Mouse (Mus musculus) MEL (cell line): ENCODE results near the gene Yif1a. TPM values are rescaled to one million over a fixed set of nuclear protein-coding genes. Genes with fewer than 3 reads are reported as not detected.

Experiments used
- DNase-seq: peaks from one replicate; pipeline ENCODE4 v3.0.0; 2011; ENCODE audit warnings: low read depth, low spot score
- H3K27ac ChIP-seq: 2 replicates; pipeline ENCODE4 v1.5.1; 2012; ENCODE audit warnings: low read depth, mild to moderate bottlenecking, control low read depth, low read length, moderate library complexity; ENCODE audit not compliant: control insufficient read depth
- H3K27me3 ChIP-seq, 2 experiments: fragments of 150-350 bp in 1 of 2; sonication (generic) in 1 of 2; 2 replicates each; pipeline ENCODE4 v1.6.1; 2012; ENCODE audit warnings: low read length in 2 of 2, mild to moderate bottlenecking in 2 of 2, improper control_type of control experiment in 1 of 2, moderate library complexity in 1 of 2; ENCODE audit not compliant: insufficient read depth in 2 of 2, control insufficient read depth in 1 of 2
- H3K36me3 ChIP-seq, 2 experiments: 2 replicates each; pipeline ENCODE4 v1.6.1; 2012 to 2014; ENCODE audit warnings: low read length in 2 of 2, improper control_type of control experiment in 1 of 2, inconsistent platforms in 1 of 2, mild to moderate bottlenecking in 1 of 2; ENCODE audit not compliant: insufficient read depth in 2 of 2, control insufficient read depth in 1 of 2
- H3K4me1 ChIP-seq, 2 experiments: fragments of 150-350 bp in 1 of 2; sonication (generic) in 1 of 2; 2 replicates each; pipeline ENCODE4 v1.6.1; 2012; ENCODE audit warnings: low read length in 2 of 2, improper control_type of control experiment in 1 of 2, mild to moderate bottlenecking in 1 of 2; ENCODE audit not compliant: insufficient read depth in 2 of 2, control insufficient read depth in 1 of 2
- H3K4me3 ChIP-seq, 2 experiments: fragments of 150-350 bp in 1 of 2; sonication (generic) in 1 of 2; 2 replicates each; pipeline ENCODE4 v1.5.1; 2012; ENCODE audit warnings: low read depth in 2 of 2, low read length in 2 of 2, mild to moderate bottlenecking in 2 of 2, moderate library complexity in 2 of 2, control low read depth in 1 of 2, improper control_type of control experiment in 1 of 2; ENCODE audit not compliant: control insufficient read depth in 1 of 2, insufficient read depth in 1 of 2
- H3K79me2 ChIP-seq: 2 replicates; pipeline ENCODE4 v1.6.1; 2012; ENCODE audit warnings: mild to moderate bottlenecking, low read length, moderate library complexity; ENCODE audit not compliant: control insufficient read depth, poor library complexity, insufficient read depth
- H3K9ac ChIP-seq: 2 replicates; pipeline ENCODE4 v1.6.1; 2012; ENCODE audit warnings: low read depth, mild to moderate bottlenecking, control low read depth, low read length, moderate library complexity; ENCODE audit not compliant: control insufficient read depth, poor library complexity, severe bottlenecking
- H3K9me3 ChIP-seq: fragments of 150-350 bp; sonication (generic); replicated peaks from 2 replicates; pipeline ENCODE4 v1.6.1; 2012; ENCODE audit warnings: mild to moderate bottlenecking, low read length, improper control_type of control experiment, moderate library complexity; ENCODE audit not compliant: insufficient read depth
- CHD1 ChIP-seq: IDR thresholded peaks from 2 replicates; pipeline ENCODE4 v1.6.1; 2012; ENCODE audit warnings: low read depth, mild to moderate bottlenecking, inconsistent platforms, low read length, improper control_type of control experiment
- CHD2 ChIP-seq: IDR thresholded peaks from 2 replicates; pipeline ENCODE4 v1.6.1; 2011; ENCODE audit warnings: low read length, improper control_type of control experiment
- CTCF ChIP-seq, 3 experiments: IDR thresholded peaks in 2 of 3; conservative IDR thresholded peaks in 1 of 3; 2 replicates each; pipeline ENCODE4 v1.5.1; 2011 to 2012; ENCODE audit warnings: low read length in 3 of 3, low read depth in 2 of 3, mild to moderate bottlenecking in 2 of 3, improper control_type of control experiment in 1 of 3, inconsistent platforms in 1 of 3, mixed read lengths in 1 of 3, moderate library complexity in 1 of 3; ENCODE audit not compliant: control insufficient read depth in 1 of 3, insufficient read depth in 1 of 3, poor library complexity in 1 of 3, severe bottlenecking in 1 of 3
- ELF1 ChIP-seq: IDR thresholded peaks from 2 replicates; pipeline ENCODE4 v1.6.1; 2014; ENCODE audit warnings: low read depth, mild to moderate bottlenecking, inconsistent platforms, low read length, improper control_type of control experiment, moderate library complexity
- ETS1 ChIP-seq: IDR thresholded peaks from 2 replicates; pipeline ENCODE4 v1.6.1; 2012; ENCODE audit warnings: low read depth, mild to moderate bottlenecking, inconsistent platforms, low read length, improper control_type of control experiment, moderate library complexity
- GABPA ChIP-seq: IDR thresholded peaks from 2 replicates; pipeline ENCODE4 v1.6.1; 2012; ENCODE audit warnings: low read depth, mild to moderate bottlenecking, inconsistent platforms, low read length, improper control_type of control experiment, moderate library complexity
- GATA1 ChIP-seq: IDR thresholded peaks from 2 replicates; pipeline ENCODE4 v1.6.1; 2011; ENCODE audit warnings: low read depth, low read length, improper control_type of control experiment
- HCFC1 ChIP-seq: IDR thresholded peaks from 2 replicates; pipeline ENCODE4 v1.6.1; 2012; ENCODE audit warnings: low read depth, mild to moderate bottlenecking, inconsistent platforms, low read length, improper control_type of control experiment, moderate library complexity
- KAT2A ChIP-seq: conservative IDR thresholded peaks from 2 replicates; pipeline ENCODE4 v1.6.1; 2012; ENCODE audit warnings: low read depth, low read length, improper control_type of control experiment, inconsistent platforms
- MAFK ChIP-seq: IDR thresholded peaks from 2 replicates; pipeline ENCODE4 v1.6.1; 2011; ENCODE audit warnings: low read depth, mild to moderate bottlenecking, low read length, improper control_type of control experiment, borderline replicate concordance
- MAX ChIP-seq: IDR thresholded peaks from 2 replicates; pipeline ENCODE4 v1.6.1; 2011; ENCODE audit warnings: low read length, improper control_type of control experiment
- MAZ ChIP-seq: IDR thresholded peaks from 2 replicates; pipeline ENCODE4 v1.6.1; 2012; ENCODE audit warnings: low read depth, mild to moderate bottlenecking, inconsistent platforms, low read length, improper control_type of control experiment
- MXI1 ChIP-seq: IDR thresholded peaks from 2 replicates; pipeline ENCODE4 v1.6.1; 2011; ENCODE audit warnings: mild to moderate bottlenecking, low read depth, low read length, improper control_type of control experiment
- MYC ChIP-seq: IDR thresholded peaks from 2 replicates; pipeline ENCODE4 v1.6.1; 2011; ENCODE audit warnings: low read depth, mild to moderate bottlenecking, low read length, improper control_type of control experiment, moderate library complexity
- NELFE ChIP-seq: IDR thresholded peaks from 2 replicates; pipeline ENCODE4 v1.6.1; 2011; ENCODE audit warnings: low read depth, low read length, improper control_type of control experiment
- NRF1 ChIP-seq: IDR thresholded peaks from 2 replicates; pipeline ENCODE4 v1.6.1; 2014; ENCODE audit warnings: low read depth, mild to moderate bottlenecking, inconsistent platforms, low read length, improper control_type of control experiment, moderate library complexity; ENCODE audit not compliant: poor library complexity, insufficient read depth, severe bottlenecking
- POLR2A ChIP-seq, 2 experiments: IDR thresholded peaks; 2 replicates each; pipeline ENCODE4 v1.6.1; 2011 to 2012; ENCODE audit warnings: low read length in 2 of 2, mild to moderate bottlenecking in 2 of 2, control low read depth in 1 of 2, improper control_type of control experiment in 1 of 2, low read depth in 1 of 2, moderate library complexity in 1 of 2; ENCODE audit not compliant: control insufficient read depth in 1 of 2, insufficient read depth in 1 of 2, poor library complexity in 1 of 2
- POLR2AphosphoS2 ChIP-seq: IDR thresholded peaks from 2 replicates; pipeline ENCODE4 v1.6.1; 2011; ENCODE audit warnings: low read length, improper control_type of control experiment
- RAD21 ChIP-seq: IDR thresholded peaks from 2 replicates; pipeline ENCODE4 v1.6.1; 2011; ENCODE audit warnings: mild to moderate bottlenecking, low read depth, low read length, improper control_type of control experiment
- SIN3A ChIP-seq: IDR thresholded peaks from 2 replicates; pipeline ENCODE4 v1.6.1; 2012; ENCODE audit warnings: low read length, improper control_type of control experiment, inconsistent platforms
- SMC3 ChIP-seq: IDR thresholded peaks from 2 replicates; pipeline ENCODE4 v1.6.1; 2011; ENCODE audit warnings: low read depth, low read length, improper control_type of control experiment
- TBP ChIP-seq: IDR thresholded peaks from 2 replicates; pipeline ENCODE4 v1.8.0; 2011; ENCODE audit warnings: low read depth, low read length, improper control_type of control experiment
- TCF12 ChIP-seq: IDR thresholded peaks from 2 replicates; pipeline ENCODE4 v1.6.1; 2014; ENCODE audit warnings: low read depth, mild to moderate bottlenecking, inconsistent platforms, low read length, improper control_type of control experiment, moderate library complexity
- UBTF ChIP-seq: IDR thresholded peaks from 2 replicates; pipeline ENCODE4 v1.6.1; 2012; ENCODE audit warnings: low read depth, mild to moderate bottlenecking, inconsistent platforms, low read length, improper control_type of control experiment, moderate library complexity, borderline replicate concordance; ENCODE audit not compliant: insufficient read depth
- USF1 ChIP-seq: IDR thresholded peaks from 2 replicates; pipeline ENCODE4 v1.6.1; 2014; ENCODE audit warnings: low read depth, mild to moderate bottlenecking, inconsistent platforms, low read length, improper control_type of control experiment, moderate library complexity
- USF2 ChIP-seq, 2 experiments: IDR thresholded peaks; 2 replicates each; pipeline ENCODE4 v1.6.1; 2011 to 2012; ENCODE audit warnings: improper control_type of control experiment in 2 of 2, low read length in 2 of 2, borderline replicate concordance in 1 of 2, inconsistent platforms in 1 of 2, low read depth in 1 of 2, mild to moderate bottlenecking in 1 of 2; ENCODE audit not compliant: insufficient read depth in 1 of 2
- ZMIZ1 ChIP-seq: IDR thresholded peaks from 2 replicates; pipeline ENCODE4 v1.6.1; 2012; ENCODE audit warnings: low read depth, mild to moderate bottlenecking, inconsistent platforms, low read length, improper control_type of control experiment, moderate library complexity
- ZNF384 ChIP-seq: IDR thresholded peaks from 2 replicates; pipeline ENCODE4 v1.6.1; 2012; ENCODE audit warnings: low read depth, mild to moderate bottlenecking, inconsistent platforms, low read length, improper control_type of control experiment
- polyA plus RNA-seq, 2 experiments: library from polyadenylated mRNA; stranded (reverse) in 1 of 2; unstranded in 1 of 2; fragments of >175 nt in 1 of 2; fragments of >200 nt in 1 of 2; gene quantifications; 2 replicates each; pipeline versions ENCODE4 v1.2.1 to v1.2.4; 2012; ENCODE audit warnings: low replicate concordance in 2 of 2, low read depth in 1 of 2; ENCODE audit not compliant: insufficient read length in 2 of 2, insufficient read depth in 1 of 2, missing spikeins in 1 of 2
- total RNA-seq: library from RNA; depleted of rRNA; stranded (reverse); fragments of 300-350 nt; gene quantifications from 2 replicates; pipeline ENCODE4 v1.2.3, GENCODE M21; 2012; rRNA removed

The Yif1a gene
- total RNA-seq, result 57.5 and 64.3 TPM in 2 replicates
- 10 to 100 TPM in 1 of 2 experiments, not detected in 1; 54.0 TPM for polyA plus RNA-seq

GRCm38 (mm10) chr19:5087884-5088728, at the start of gene Yif1a:
TSS of gene Yif1a (plus strand) at chr19:5088538.
- no peaks in the 10 kb centered on the region; a peak in 1 of 4 replicates for H3K36me3 ChIP-seq

GRCm38 (mm10) chr19:5038709-5039156, 49.6 kb upstream of the Yif1a start, which contains the start of the genes B4gat1 and AC124502.3:
TSS of gene B4gat1 (plus strand) at chr19:5038826.
TSS of gene AC124502.3 (plus strand) at chr19:5038891.
- Histone ChIP-seq H3K9me3 (no peaks in the 10 kb centered on the region), H3K27ac (peak within 1 kb of the TSS; percentile 5; the same call in 1 of the 2 replicates), H3K79me2 (peaks cover 21% of the 10 kb centered on the region), H3K36me3 (peaks cover 2 to 7% of the 10 kb centered on the region in 2 experiments; a peak in 3 of 4 replicates), H3K4me1 (peaks cover 2 to 18% of the 10 kb centered on the region in 2 experiments), H3K27me3 (no peaks in the 10 kb centered on the region), H3K4me3 (peak within 1 kb of the TSS; percentile 57 to 87), H3K9ac (peak within 1 kb of the TSS; percentile 78)
- DNase-seq, result peak; percentile 94
- TF ChIP-seq NELFE (peak; percentile 23; the same call in 1 of the 2 replicates), TBP (no peak), NRF1 (peak; percentile 27; the same call in 1 of the 2 replicates), HCFC1 (peak; percentile 64; the same call in 1 of the 2 replicates), POLR2A (IDR thresholded peaks at IDR 0.05; ENCODE audit: control insufficient read depth in 1 of 2, insufficient read depth in 1 of 2, low read depth in 1 of 2, low read length in 2 of 2, poor library complexity in 1 of 2) (peak; percentile 48 to 56; a peak in 3 of 4 replicates), MAX (peak; percentile 38; the same call in 1 of the 2 replicates), CTCF (IDR thresholded peaks at IDR 0.05 in 2 of 3, conservative IDR thresholded peaks at IDR 0.05 in 1 of 3; ENCODE audit: control insufficient read depth in 1 of 3, insufficient read depth in 1 of 3, low read depth in 2 of 3, low read length in 3 of 3, poor library complexity in 1 of 3, severe bottlenecking in 1 of 3) (peak in 2 of 3 experiments; percentile 47 to 51; a peak in 4 of 6 replicates), USF2 (IDR thresholded peaks at IDR 0.05; ENCODE audit: borderline replicate concordance in 1 of 2, insufficient read depth in 1 of 2, low read depth in 1 of 2, low read length in 2 of 2) (no peak), UBTF (no peak), GABPA (no peak), TCF12 (0 out of 2 replicates have a peak, but pooled peaks have one; percentile 1)

More at GRCm38 (mm10) chr19:5087884-5088728, at the start of gene Yif1a:
- H3K27ac ChIP-seq, result peak within 1 kb of the TSS; percentile 62
- DNase-seq, result peak; percentile 100
- H3K9ac ChIP-seq, result peak within 1 kb of the TSS; percentile 83
- peaks cover 3% of the 10 kb centered on the region; the same call in 1 of the 2 replicates for H3K79me2 ChIP-seq
- peak; percentile 98 for TF ChIP-seq MXI1
- TF ChIP-seq POLR2AphosphoS2, result 0 out of 2 replicates have a peak, but pooled peaks have one; percentile 44
- TF ChIP-seq TBP, result peak; percentile 63
- no peak for TF ChIP-seq MYC
- TF ChIP-seq ZNF384, result no peak
- TF ChIP-seq KAT2A, result peak; percentile 73
- 0 out of 2 replicates have a peak, but pooled peaks have one; percentile 5 for TF ChIP-seq USF1
- TF ChIP-seq MAFK, result no peak
- TF ChIP-seq POLR2A (IDR thresholded peaks at IDR 0.05; ENCODE audit: control insufficient read depth in 1 of 2, insufficient read depth in 1 of 2, low read depth in 1 of 2, low read length in 2 of 2, poor library complexity in 1 of 2), result peak; percentile 79 to 87
- peak; percentile 78 for TF ChIP-seq NELFE
- no peak for TF ChIP-seq CHD1
- peak; percentile 82 for TF ChIP-seq NRF1
- peak; percentile 94 for TF ChIP-seq ELF1
- TF ChIP-seq ETS1, result no peak; the same call in 1 of the 2 replicates
- peak; percentile 39 to 62 (median 59) for TF ChIP-seq CTCF (IDR thresholded peaks at IDR 0.05 in 2 of 3, conservative IDR thresholded peaks at IDR 0.05 in 1 of 3; ENCODE audit: control insufficient read depth in 1 of 3, insufficient read depth in 1 of 3, low read depth in 2 of 3, low read length in 3 of 3, poor library complexity in 1 of 3, severe bottlenecking in 1 of 3)
- TF ChIP-seq HCFC1, result peak; percentile 90
- peak; percentile 44; the same call in 1 of the 2 replicates for TF ChIP-seq MAX
- peak; percentile 100 for TF ChIP-seq SIN3A
- TF ChIP-seq USF2 (IDR thresholded peaks at IDR 0.05; ENCODE audit: borderline replicate concordance in 1 of 2, insufficient read depth in 1 of 2, low read depth in 1 of 2, low read length in 2 of 2), result no peak
- peak; percentile 93 for TF ChIP-seq MAZ
- TF ChIP-seq SMC3, result peak; percentile 53
- TF ChIP-seq ZMIZ1, result peak; percentile 48; the same call in 1 of the 2 replicates
- peak; percentile 9; the same call in 1 of the 2 replicates for TF ChIP-seq RAD21
- 0 out of 2 replicates have a peak, but pooled peaks have one; percentile 2 for TF ChIP-seq GATA1
- TF ChIP-seq CHD2, result peak; percentile 74
- TF ChIP-seq, all 39 proteins: peak for 19
- peaks cover 0 to 11% of the 10 kb centered on the region in 2 experiments; a peak in 1 of 4 replicates for H3K4me1 ChIP-seq
- H3K27me3 ChIP-seq, result peaks cover 5 to 15% of the 10 kb centered on the region in 2 experiments
- peak within 1 kb of the TSS; percentile 98 for H3K4me3 ChIP-seq
- H3K9me3 ChIP-seq, result no peaks in the 10 kb centered on the region
